Mouse (Mus musculus): Measurements from ENCODE around the gene Tmem273.
A peak's percentile ranks its signal among the peaks of the same experiment; 100 is the strongest.

Gene Tmem273

DNA sequence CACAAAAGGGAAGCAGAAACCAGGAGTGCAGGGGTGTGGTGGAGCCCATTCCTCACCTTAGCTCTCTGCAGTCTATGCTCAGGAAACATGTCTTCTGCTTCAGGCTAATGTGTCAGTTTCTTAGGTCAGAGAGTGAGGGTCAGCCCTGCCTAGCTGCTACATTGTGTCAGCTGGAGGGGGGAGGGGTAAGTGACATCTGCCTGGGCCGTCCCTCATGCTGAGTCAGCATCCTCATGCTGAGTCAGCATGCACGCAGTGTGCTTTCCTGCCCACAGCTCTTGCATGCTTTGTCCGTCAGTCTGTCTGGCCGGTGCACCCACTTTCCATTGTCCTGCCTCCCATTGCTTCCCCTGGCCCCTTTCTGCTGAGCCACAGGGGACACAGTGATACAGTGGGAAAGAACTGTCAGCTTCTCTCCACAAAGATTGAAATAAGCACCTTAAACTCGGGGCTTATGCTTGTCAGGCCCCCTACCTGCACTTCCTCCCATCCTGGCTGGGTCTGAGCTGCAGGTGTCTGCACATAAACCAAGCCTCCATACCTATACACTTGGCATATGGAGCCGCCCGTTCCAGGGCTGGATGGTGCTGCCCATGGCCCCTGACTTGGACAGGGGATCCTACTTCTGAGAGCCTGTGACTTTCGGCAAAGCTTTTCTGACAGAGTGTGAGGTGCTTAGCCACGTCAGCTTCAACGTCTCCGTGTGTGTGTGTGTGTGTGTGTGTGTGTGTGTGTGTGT lies 74.2 kb downstream of the Tmem273 start:
- peak; percentile 19 for DNase-seq (ENCODE audit: low read depth, low spot score)

DNA sequence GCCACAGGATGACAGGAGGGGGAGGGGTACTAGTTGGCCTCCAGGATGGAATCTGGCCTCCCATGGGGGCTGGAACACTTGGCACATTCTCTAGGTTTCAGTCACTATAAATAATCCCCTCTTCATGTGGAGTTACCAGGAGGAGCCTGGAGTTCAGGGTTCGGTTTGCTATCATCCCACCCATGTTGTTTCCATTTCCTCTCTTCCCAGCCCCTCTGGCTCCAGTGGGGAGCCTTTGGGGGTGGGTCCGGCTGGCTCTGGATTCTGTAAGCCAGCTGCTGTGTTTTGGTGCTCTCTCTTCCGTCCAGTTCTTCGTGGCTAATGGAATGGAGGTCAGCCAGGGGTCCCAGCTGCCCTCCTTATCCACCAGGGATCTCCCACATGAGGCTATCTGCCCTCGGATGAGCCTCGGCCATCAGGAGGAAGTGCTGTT lies 75.4 kb downstream of the Tmem273 start:
- no peak for DNase-seq (ENCODE audit: low read depth, low spot score)

DNA sequence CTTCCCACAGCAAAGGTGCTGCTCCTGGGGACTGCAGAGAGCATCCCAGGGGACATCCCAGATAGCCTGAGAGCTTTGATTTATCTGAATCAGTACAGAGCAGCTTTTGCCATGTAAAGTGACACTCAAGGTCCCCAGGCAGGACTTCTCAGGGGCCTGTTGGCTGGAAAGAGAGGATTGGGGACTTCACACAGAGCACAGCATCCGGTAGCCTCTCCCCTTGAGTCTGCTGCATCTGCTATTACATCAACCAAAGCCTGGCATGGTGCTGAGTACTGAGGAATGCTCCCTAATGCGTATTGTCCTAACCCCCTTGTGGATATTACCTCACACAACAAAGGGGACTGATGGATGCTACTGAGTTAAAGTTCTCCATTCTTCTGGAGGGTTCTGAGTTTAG lies 75.9 kb downstream of the Tmem273 start:
- DNase-seq (ENCODE audit: low read depth, low spot score) = no peak

DNA sequence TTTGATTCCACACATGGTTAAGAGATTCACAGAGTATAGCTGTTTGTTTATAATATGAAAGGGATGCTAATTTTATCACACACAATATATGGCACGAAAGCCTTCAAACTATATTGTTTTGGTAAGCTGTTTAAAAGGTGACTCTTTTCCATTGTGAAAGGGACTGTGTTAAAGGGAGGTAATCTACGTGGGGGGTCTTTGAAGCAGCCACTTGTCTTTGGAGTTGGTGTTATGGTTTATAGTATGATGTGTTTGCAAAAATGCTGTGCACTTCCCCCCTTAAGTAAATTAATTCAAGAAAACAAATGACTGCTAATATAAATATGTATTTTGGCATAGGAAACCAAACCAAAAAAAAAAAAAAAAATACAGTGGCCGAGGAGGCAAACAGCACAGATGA lies 79.6 kb downstream of the Tmem273 start:
- no peak for DNase-seq (ENCODE audit: low read depth, low spot score)
